9 mouse cellular contexts compared by ENCODE assay signal in genomic region chr3:29726376-29726967, GRCm38 (mm10).
DNase-seq lines count a peak whose midpoint lies in the region; ATAC-seq lines count a peak whose summit lies in the region.
"Had no signal": no experiment of that assay in that cellular context is flagged by ENCODE, and none has a peak within 500 bp of the region (broad histone marks: within the 10 kb centered on the region; RNA-seq: fewer than 3 reads in every experiment).

No protein-coding gene starts in this region.

- no peaks in the 10 kb centered on the region for H3K36me3 ChIP-seq in midbrain, embryonic 13.5 days

- DNase-seq in adrenal gland, postnatal 10 days: peak; percentile 11
- DNase-seq in adrenal gland, adult 18-20 months (ENCODE audit: low spot score in 2 of 2): no peak
- DNase-seq in layer of hippocampus, adult 9-10 months (ENCODE audit: low spot score): peak; percentile 38
- DNase-seq in layer of hippocampus, postnatal 36 days: no peak
- peak; percentile 79 for DNase-seq in embryo, embryonic 10.5 days (ENCODE audit: low spot score)
- no peak for DNase-seq in thymus, postnatal 36 days
- DNase-seq in spleen, adult 18-20 months: no peak
- DNase-seq: cerebellum, adult 11-12 months had no signal

- WGBS in midbrain, embryonic 13.5 days: 56% methylated on average over 8 of the region's 8 CpGs

- H3K27me3 ChIP-seq in midbrain, embryonic 13.5 days: no peaks in the 10 kb centered on the region

- no peaks in the 10 kb centered on the region for H3K4me1 ChIP-seq in midbrain, embryonic 13.5 days (replicated peaks)

- no peak overlapping the region for H3K4me2 ChIP-seq in midbrain, embryonic 13.5 days (replicated peaks)

- H3K27ac ChIP-seq in midbrain, embryonic 13.5 days: no peak overlapping the region

- H3K9me3 ChIP-seq in midbrain, embryonic 13.5 days: no peaks in the 10 kb centered on the region

- H3K9ac ChIP-seq in midbrain, embryonic 13.5 days (replicated peaks): no peak overlapping the region

- H3K4me3 ChIP-seq in midbrain, embryonic 13.5 days (replicated peaks): no peak overlapping the region

- ATAC-seq in midbrain, embryonic 13.5 days: peak; percentile 77

Comparison
In these comparisons a context has a peak if more than half of its experiments do, and no peak if none do; other contexts are left out.
1. DNase-seq: peak in adrenal gland, postnatal 10 days (single experiment), layer of hippocampus, adult 9-10 months (single experiment) and embryo, embryonic 10.5 days (single experiment); none in adrenal gland, adult 18-20 months (0 of 2), layer of hippocampus, postnatal 36 days (0 of 2), thymus, postnatal 36 days (0 of 2) and spleen, adult 18-20 months (0 of 2).